Mouse (Mus musculus) liver, postnatal 0 days (tissue): ENCODE data around the gene Cnot6. TPM values are rescaled to one million over a fixed set of nuclear protein-coding genes. Genes with fewer than 3 reads are reported as not detected.

ENCODE experiments used
- ATAC-seq: fragments of 200-750 bp; cut with Nextera tagmentation; 2 replicates; pipeline ENCODE4 v1.8.0; 2017; ENCODE audit warnings: mild to moderate bottlenecking, moderate library complexity
- DNase-seq: peaks from one replicate; pipeline ENCODE4 v3.0.0-alpha.2; 2016
- H3K27ac ChIP-seq: fragments of 300-500 bp; sonication (generic); 2 replicates; pipeline ENCODE4 v1.5.1; 2014; ENCODE audit warnings: antibody characterized with exemption, moderate library complexity, mild to moderate bottlenecking, low read depth
- H3K27me3 ChIP-seq: fragments of 300-500 bp; sonication (generic); 2 replicates; pipeline ENCODE4 v1.6.1; 2014; ENCODE audit warnings: low read length, control low read depth, mixed read lengths; ENCODE audit not compliant: insufficient read depth
- H3K36me3 ChIP-seq: fragments of 300-500 bp; sonication (generic); replicated peaks from 2 replicates; pipeline ENCODE4 v1.6.1; 2014; ENCODE audit warnings: mild to moderate bottlenecking, control low read depth, low read length, moderate library complexity, mixed read lengths; ENCODE audit not compliant: insufficient read depth
- H3K4me1 ChIP-seq: fragments of 300-500 bp; sonication (generic); 2 replicates; pipeline ENCODE4 v1.6.1; 2014; ENCODE audit warnings: antibody characterized with exemption, mild to moderate bottlenecking, control low read depth; ENCODE audit not compliant: insufficient read depth
- H3K4me2 ChIP-seq: fragments of 300-500 bp; sonication (generic); 2 replicates; pipeline ENCODE4 v1.6.1; 2014; ENCODE audit warnings: low read depth, mild to moderate bottlenecking, low read length, moderate library complexity, mixed read lengths
- H3K4me3 ChIP-seq: fragments of 300-500 bp; sonication (generic); 2 replicates; pipeline ENCODE4 v1.5.1; 2014; ENCODE audit warnings: low read depth, low read length
- H3K9ac ChIP-seq: fragments of 300-500 bp; sonication (generic); replicated peaks from 2 replicates; pipeline ENCODE4 v1.6.1; 2014; ENCODE audit warnings: mild to moderate bottlenecking, moderate library complexity
- H3K9me3 ChIP-seq: fragments of 300-500 bp; sonication (generic); 2 replicates; pipeline ENCODE4 v1.6.1; 2016; ENCODE audit warnings: mild to moderate bottlenecking, control low read depth, low read length, mixed read lengths
- CTCF ChIP-seq: sonication (generic); IDR thresholded peaks from 2 replicates; pipeline ENCODE4 v1.5.1; 2016; ENCODE audit warnings: antibody characterized with exemption, low read depth
- EP300 ChIP-seq: IDR thresholded peaks from 2 replicates; pipeline ENCODE4 v1.6.1; 2016; ENCODE audit warnings: antibody characterized with exemption, low read depth, mild to moderate bottlenecking
- WGBS: fragments of 180-500 bp; shearing (Covaris S2); extraction: QIAGEN DNeasy Blood & Tissue Kit; methylation state at CpG from one replicate; pipeline ENCODE4 v1.1.7; 2014; ENCODE audit not compliant: insufficient replicate concordance; 5-methylcytosine and 5-hydroxymethylcytosine counted together
- polyA plus RNA-seq: library from polyadenylated mRNA; unstranded; fragments of >200 nt; fragmentation: Nextera tagmentation; extraction: Ambion mirVana; gene quantifications from 2 replicates; pipeline ENCODE4 v1.2.1, GENCODE M21; 2015

The Cnot6 gene
- polyA plus RNA-seq, 1 experiment from 2014 or later, result 18.1 TPM

- H3K9ac ChIP-seq, result no peak overlapping the region
- H3K4me1 ChIP-seq, result no peaks in the 10 kb centered on the region; the same call in 1 of the 2 replicates
- H3K4me3 ChIP-seq, result no peak overlapping the region
- 83% methylated on average over 3 of the region's 3 CpGs for WGBS
- H3K27me3 ChIP-seq, result no peaks in the 10 kb centered on the region
- peaks cover 60% of the 10 kb centered on the region for H3K36me3 ChIP-seq
- H3K4me2 ChIP-seq, result no peak overlapping the region
- H3K9me3 ChIP-seq, result no peaks in the 10 kb centered on the region
- ATAC-seq (no peak), DNase-seq (no peak)
- no peak overlapping the region for H3K27ac ChIP-seq
- TF ChIP-seq EP300 (no peak), CTCF (no peak)
These were observed 17.5 kb downstream of the Cnot6 start for GRCm38 (mm10) chr11:49695013-49695412.

- TF ChIP-seq CTCF, result no peak
- no peak for TF ChIP-seq EP300
- no peaks in the 10 kb centered on the region for H3K27me3 ChIP-seq
- H3K9ac ChIP-seq, result no peak overlapping the region
- 95% methylated on average over 12 of the region's 12 CpGs for WGBS
- no peak overlapping the region for H3K4me2 ChIP-seq
- ATAC-seq (no peak), DNase-seq (no peak)
- no peaks in the 10 kb centered on the region for H3K4me1 ChIP-seq
- H3K4me3 ChIP-seq, result no peak overlapping the region
- peaks cover 79% of the 10 kb centered on the region for H3K36me3 ChIP-seq
- no peak overlapping the region for H3K27ac ChIP-seq
- no peaks in the 10 kb centered on the region for H3K9me3 ChIP-seq
These were observed 28.1 kb downstream of the Cnot6 start for GRCm38 (mm10) chr11:49684237-49684973.

GRCm38 (mm10) chr11:49673433-49673832 lies 39.1 kb downstream of the Cnot6 start:
- 84% methylated on average over 3 of the region's 3 CpGs for WGBS
- no peak for ATAC-seq

GRCm38 (mm10) chr11:49665462-49665861 lies 47.1 kb downstream of the Cnot6 start:
- TF ChIP-seq EP300 (no peak), CTCF (no peak)
- DNase-seq (no peak), ATAC-seq (no peak)
- no peak overlapping the region for H3K4me3 ChIP-seq
- 65% methylated on average over 4 of the region's 4 CpGs for WGBS
- no peaks in the 10 kb centered on the region for H3K27me3 ChIP-seq
- 0 out of 2 replicates have a peak, but pooled peaks cover 12% of the 10 kb centered on the region for H3K36me3 ChIP-seq
- no peaks in the 10 kb centered on the region for H3K9me3 ChIP-seq
- no peak overlapping the region for H3K4me2 ChIP-seq
- H3K27ac ChIP-seq, result no peak overlapping the region
- H3K9ac ChIP-seq, result no peak overlapping the region
- H3K4me1 ChIP-seq, result no peaks in the 10 kb centered on the region

More at GRCm38 (mm10) chr11:49673433-49673832, 39.1 kb downstream of the Cnot6 start:
- Histone ChIP-seq H3K36me3 (peaks cover 68% of the 10 kb centered on the region), H3K27ac (no peak overlapping the region), H3K4me2 (no peak overlapping the region), H3K4me3 (no peak overlapping the region), H3K9me3 (no peaks in the 10 kb centered on the region), H3K9ac (no peak overlapping the region), H3K4me1 (no peaks in the 10 kb centered on the region), H3K27me3 (no peaks in the 10 kb centered on the region)
- no peak for DNase-seq
- TF ChIP-seq CTCF (no peak), EP300 (no peak)

- Histone ChIP-seq H3K4me1 (peaks cover 1% of the 10 kb centered on the region; the same call in 1 of the 2 replicates), H3K27me3 (no peaks in the 10 kb centered on the region), H3K4me2 (no peak overlapping the region), H3K9me3 (no peaks in the 10 kb centered on the region), H3K9ac (no peak overlapping the region), H3K4me3 (no peak overlapping the region), H3K36me3 (0 out of 2 replicates have a peak, but pooled peaks cover 6% of the 10 kb centered on the region), H3K27ac (no peak overlapping the region)
- WGBS, result 61% methylated on average over 12 of the region's 12 CpGs
- DNase-seq, result no peak
- TF ChIP-seq EP300, result no peak
- no peak for TF ChIP-seq CTCF
- no peak for ATAC-seq
These were observed 48.0 kb downstream of the Cnot6 start for GRCm38 (mm10) chr11:49664262-49665140.

- Histone ChIP-seq H3K36me3 (no peaks in the 10 kb centered on the region), H3K27me3 (no peaks in the 10 kb centered on the region), H3K9me3 (no peaks in the 10 kb centered on the region), H3K4me1 (peaks cover 12% of the 10 kb centered on the region), H3K4me3 (no peak within 1 kb of the TSS), H3K4me2 (no peak within 1 kb of the TSS), H3K9ac (no peak within 1 kb of the TSS), H3K27ac (no peak within 1 kb of the TSS)
- no peak for ATAC-seq
- TF ChIP-seq EP300 (no peak), CTCF (no peak)
- WGBS, result 51% methylated on average over 5 of the region's 5 CpGs
- no peak for DNase-seq
These were observed 49.2 kb downstream of the Cnot6 start, which contains the start of gene Scgb3a1 for GRCm38 (mm10) chr11:49663310-49663709. TSS of gene Scgb3a1 (plus strand) at chr11:49663610.
